In the genomic region with DNA sequence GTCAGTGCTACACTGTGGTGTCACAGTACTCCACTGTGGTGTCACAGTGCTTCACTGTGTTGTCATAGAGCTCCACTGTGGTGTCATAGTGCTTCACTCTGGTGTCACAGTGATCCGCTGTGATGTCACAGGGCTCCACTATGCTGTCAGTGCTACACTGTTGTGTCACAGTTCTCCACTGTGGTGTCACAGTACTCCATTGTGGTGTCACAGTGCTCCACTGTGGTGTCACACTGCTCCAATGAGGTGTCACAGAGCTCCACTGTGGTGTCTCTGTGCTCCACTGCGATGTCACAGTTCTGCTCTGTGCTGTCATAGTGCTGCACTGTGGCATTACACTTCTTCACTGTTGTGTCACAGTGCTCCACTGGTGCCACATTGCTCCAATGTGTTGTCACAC, we compare ENCODE assay signal across 9 mouse cellular contexts.
DNase-seq lines count a peak whose midpoint lies in the region; ATAC-seq lines count a peak whose summit lies in the region.
"Had no signal": no experiment of that assay in that cellular context is flagged by ENCODE, and none has a peak within 500 bp of the region (broad histone marks: within the 10 kb centered on the region; RNA-seq: fewer than 3 reads in every experiment).

No protein-coding gene starts in this region.

- 0 out of 2 replicates have a peak, but pooled peaks have one; percentile 24 for ATAC-seq in intestine, embryonic 14.5 days (replicated peaks; ENCODE audit: low FRiP score, low TSS enrichment, low read depth)
- no peak for ATAC-seq in intestine, embryonic 15.5 days
- ATAC-seq in embryonic facial prominence, embryonic 11.5 days (replicated peaks; ENCODE audit: insufficient number of reproducible peaks, low FRiP score, low TSS enrichment, low read depth), result peak; percentile 37; the same call in 1 of the 2 replicates
- 0 out of 2 replicates have a peak, but pooled peaks have one; percentile 19 for ATAC-seq in megakaryocyte, adult 5-6 weeks (ENCODE audit: poor library complexity, severe bottlenecking)
- ATAC-seq: inflammation-experienced regulatory T-cells, adult 6 months had no signal

- intact Hi-C loops in left cerebral cortex, postnatal 4 days (cut with DNase I), result no loop called here

- no peaks in the 10 kb centered on the region for H3K4me1 ChIP-seq in intestine, embryonic 14.5 days (replicated peaks; ENCODE audit: control insufficient read depth, insufficient read depth, low read length)
- no peaks in the 10 kb centered on the region for H3K4me1 ChIP-seq in intestine, embryonic 15.5 days (replicated peaks)
- no peaks in the 10 kb centered on the region for H3K4me1 ChIP-seq in embryonic facial prominence, embryonic 11.5 days (ENCODE audit: control insufficient read depth, insufficient read depth, low read length)

- H3K9me3 ChIP-seq in intestine, embryonic 14.5 days (ENCODE audit: control insufficient read depth, low read length), result peaks cover 58% of the 10 kb centered on the region
- H3K9me3 ChIP-seq in intestine, embryonic 15.5 days, result peaks cover 11% of the 10 kb centered on the region
- peaks cover 39% of the 10 kb centered on the region for H3K9me3 ChIP-seq in embryonic facial prominence, embryonic 11.5 days (replicated peaks; ENCODE audit: control insufficient read depth, low read length)

- DNase-seq in intestine, embryonic 14.5 days (ENCODE audit: low spot score), result peak; percentile 44
- DNase-seq in ZHBTc4 (ENCODE audit: low read depth, low spot score), result peak; percentile 1
- DNase-seq in embryonic facial prominence, embryonic 11.5 days (ENCODE audit: low spot score), result no peak
- no peak for DNase-seq in left cerebral cortex, postnatal 4 days
- DNase-seq in urinary bladder, adult 18-20 months (ENCODE audit: low spot score in 2 of 2), result no peak
- DNase-seq: lung, postnatal 10 days had no signal

- H3K27ac ChIP-seq in intestine, embryonic 14.5 days (ENCODE audit: low read depth), result no peak overlapping the region
- H3K27ac ChIP-seq in intestine, embryonic 15.5 days, result no peak overlapping the region
- H3K27ac ChIP-seq in embryonic facial prominence, embryonic 11.5 days (replicated peaks; ENCODE audit: low read depth, low read length), result no peak overlapping the region

- no peaks in the 10 kb centered on the region for H3K27me3 ChIP-seq in intestine, embryonic 14.5 days (replicated peaks; ENCODE audit: control insufficient read depth, insufficient read depth, low read length)
- no peaks in the 10 kb centered on the region for H3K27me3 ChIP-seq in intestine, embryonic 15.5 days (replicated peaks)
- no peaks in the 10 kb centered on the region for H3K27me3 ChIP-seq in embryonic facial prominence, embryonic 11.5 days (ENCODE audit: control insufficient read depth, insufficient read depth, low read length)

- H3K9ac ChIP-seq in intestine, embryonic 14.5 days (ENCODE audit: low read length), result no peak overlapping the region
- no peak overlapping the region for H3K9ac ChIP-seq in intestine, embryonic 15.5 days
- H3K9ac ChIP-seq in embryonic facial prominence, embryonic 11.5 days (replicated peaks; ENCODE audit: low read length), result no peak overlapping the region

- H3K4me2 ChIP-seq in intestine, embryonic 14.5 days (ENCODE audit: low read length), result no peak overlapping the region
- H3K4me2 ChIP-seq in intestine, embryonic 15.5 days (replicated peaks), result no peak overlapping the region
- H3K4me2 ChIP-seq in embryonic facial prominence, embryonic 11.5 days (ENCODE audit: low read depth, low read length), result no peak overlapping the region

- WGBS in intestine, embryonic 14.5 days, result 78% methylated on average over 2 of the region's 2 CpGs
- WGBS in intestine, embryonic 15.5 days, result 56% methylated on average over 2 of the region's 2 CpGs
- 81% methylated on average over 2 of the region's 2 CpGs for WGBS in embryonic facial prominence, embryonic 11.5 days

- H3K4me3 ChIP-seq in intestine, embryonic 14.5 days (ENCODE audit: low read depth, low read length), result no peak overlapping the region
- H3K4me3 ChIP-seq in intestine, embryonic 15.5 days (replicated peaks), result no peak overlapping the region
- H3K4me3 ChIP-seq in embryonic facial prominence, embryonic 11.5 days (ENCODE audit: low read depth, low read length), result no peak overlapping the region

- no peaks in the 10 kb centered on the region for H3K36me3 ChIP-seq in intestine, embryonic 14.5 days (ENCODE audit: control insufficient read depth, insufficient read depth, low read length)
- no peaks in the 10 kb centered on the region for H3K36me3 ChIP-seq in intestine, embryonic 15.5 days
- H3K36me3 ChIP-seq in embryonic facial prominence, embryonic 11.5 days (replicated peaks; ENCODE audit: control insufficient read depth, insufficient read depth, low read depth, low read length), result no peaks in the 10 kb centered on the region

Comparison
In these comparisons a context has a peak if more than half of its experiments do, and no peak if none do; other contexts are left out.
1. DNase-seq: peak in intestine, embryonic 14.5 days (single experiment) and ZHBTc4 (single experiment); none in embryonic facial prominence, embryonic 11.5 days (single experiment), left cerebral cortex, postnatal 4 days (single experiment) and urinary bladder, adult 18-20 months (0 of 2).